Mouse (Mus musculus): ENCODE measurements around the gene Cyp27b1. TPM values are rescaled to one million over a fixed set of nuclear protein-coding genes. Genes with fewer than 3 reads are reported as not detected.

Cyp27b1 gene
- polyA plus RNA-seq, 1 experiment from 2014 or later = 0.08 TPM

- H3K4me2 ChIP-seq (ENCODE audit: low read depth, low read length) = peak within 1 kb of the TSS; percentile 89
- WGBS = under 1% methylated on average over 46 of the region's 46 CpGs
These were observed 15.3 kb downstream of the Cyp27b1 start, which contains the start of gene Cdk4 for GRCm38 (mm10) chr10:127063239-127063872. Gene Cdk4, plus strand, starts transcription at chr10:127063534.

GRCm38 (mm10) chr10:127063913-127064870, 16.1 kb downstream of the Cyp27b1 start:
- 12% methylated on average over 37 of the region's 37 CpGs for WGBS

More at GRCm38 (mm10) chr10:127063239-127063872, 15.3 kb downstream of the Cyp27b1 start, which contains the start of gene Cdk4:
- Histone ChIP-seq H3K4me1 (ENCODE audit: control insufficient read depth, insufficient read depth, low read length) (peaks cover 13% of the 10 kb centered on the region), H3K27ac (ENCODE audit: low read length) (peak within 1 kb of the TSS; percentile 83), H3K9me3 (replicated peaks; ENCODE audit: control insufficient read depth, low read length) (no peaks in the 10 kb centered on the region), H3K36me3 (ENCODE audit: control insufficient read depth, insufficient read depth) (peaks cover 37% of the 10 kb centered on the region), H3K4me3 (ENCODE audit: low read length) (peak within 1 kb of the TSS; percentile 72), H3K27me3 (ENCODE audit: control insufficient read depth, insufficient read depth, low read length) (peaks cover 9% of the 10 kb centered on the region), H3K9ac (ENCODE audit: low read length) (peak within 1 kb of the TSS; percentile 89)
- peak; percentile 91 for ATAC-seq (replicated peaks; ENCODE audit: extremely low read depth, insufficient read depth, low FRiP score)

GRCm38 (mm10) chr10:127065981-127066380, 17.9 kb downstream of the Cyp27b1 start:
- Histone ChIP-seq H3K27ac (ENCODE audit: low read length) (no peak overlapping the region), H3K4me3 (ENCODE audit: low read length) (no peak overlapping the region), H3K9me3 (replicated peaks; ENCODE audit: control insufficient read depth, low read length) (no peaks in the 10 kb centered on the region), H3K4me2 (ENCODE audit: low read depth, low read length) (no peak overlapping the region), H3K4me1 (ENCODE audit: control insufficient read depth, insufficient read depth, low read length) (peaks cover 21% of the 10 kb centered on the region), H3K9ac (ENCODE audit: low read length) (no peak overlapping the region), H3K36me3 (ENCODE audit: control insufficient read depth, insufficient read depth) (peaks cover 38% of the 10 kb centered on the region), H3K27me3 (ENCODE audit: control insufficient read depth, insufficient read depth, low read length) (peaks cover 6% of the 10 kb centered on the region)
- ATAC-seq (replicated peaks; ENCODE audit: extremely low read depth, insufficient read depth, low FRiP score) = no peak
- 53% methylated on average over 9 of the region's 9 CpGs for WGBS

More at GRCm38 (mm10) chr10:127063913-127064870, 16.1 kb downstream of the Cyp27b1 start:
- peaks cover 38% of the 10 kb centered on the region for H3K36me3 ChIP-seq (ENCODE audit: control insufficient read depth, insufficient read depth)
- H3K27ac ChIP-seq (ENCODE audit: low read length) = peak overlapping the region; percentile 83
- H3K9me3 ChIP-seq (replicated peaks; ENCODE audit: control insufficient read depth, low read length) = no peaks in the 10 kb centered on the region
- H3K4me2 ChIP-seq (ENCODE audit: low read depth, low read length) = peak overlapping the region; percentile 89
- peak overlapping the region; percentile 89 for H3K9ac ChIP-seq (ENCODE audit: low read length)
- ATAC-seq (replicated peaks; ENCODE audit: extremely low read depth, insufficient read depth, low FRiP score) = no peak
- H3K27me3 ChIP-seq (ENCODE audit: control insufficient read depth, insufficient read depth, low read length) = peaks cover 7% of the 10 kb centered on the region
- peak overlapping the region; percentile 72 for H3K4me3 ChIP-seq (ENCODE audit: low read length)
- peaks cover 14% of the 10 kb centered on the region for H3K4me1 ChIP-seq (ENCODE audit: control insufficient read depth, insufficient read depth, low read length)

- no peak overlapping the region for H3K27ac ChIP-seq (ENCODE audit: low read length)
- H3K4me3 ChIP-seq (ENCODE audit: low read length) = no peak overlapping the region
- H3K27me3 ChIP-seq (ENCODE audit: control insufficient read depth, insufficient read depth, low read length) = peaks cover under 1% of the 10 kb centered on the region; the same call in 1 of the 2 replicates
- H3K9me3 ChIP-seq (replicated peaks; ENCODE audit: control insufficient read depth, low read length) = no peaks in the 10 kb centered on the region
- WGBS = 92% methylated on average over 14 of the region's 14 CpGs
- peaks cover 26% of the 10 kb centered on the region for H3K4me1 ChIP-seq (ENCODE audit: control insufficient read depth, insufficient read depth, low read length)
- no peak overlapping the region for H3K9ac ChIP-seq (ENCODE audit: low read length)
- no peak for ATAC-seq (replicated peaks; ENCODE audit: extremely low read depth, insufficient read depth, low FRiP score)
- no peak overlapping the region for H3K4me2 ChIP-seq (ENCODE audit: low read depth, low read length)
- H3K36me3 ChIP-seq (ENCODE audit: control insufficient read depth, insufficient read depth) = peaks cover 38% of the 10 kb centered on the region
These were observed 18.5 kb downstream of the Cyp27b1 start for GRCm38 (mm10) chr10:127066519-127067018.

- no peak for ATAC-seq (replicated peaks; ENCODE audit: extremely low read depth, insufficient read depth, low FRiP score)
- Histone ChIP-seq H3K27ac (ENCODE audit: low read length) (no peak overlapping the region), H3K27me3 (ENCODE audit: control insufficient read depth, insufficient read depth, low read length) (no peaks in the 10 kb centered on the region), H3K4me1 (ENCODE audit: control insufficient read depth, insufficient read depth, low read length) (peaks cover 23% of the 10 kb centered on the region), H3K36me3 (ENCODE audit: control insufficient read depth, insufficient read depth) (peaks cover 38% of the 10 kb centered on the region), H3K4me2 (ENCODE audit: low read depth, low read length) (peak overlapping the region; percentile 83), H3K9me3 (replicated peaks; ENCODE audit: control insufficient read depth, low read length) (no peaks in the 10 kb centered on the region), H3K9ac (ENCODE audit: low read length) (no peak overlapping the region), H3K4me3 (ENCODE audit: low read length) (no peak overlapping the region)
- 73% methylated on average over 9 of the region's 9 CpGs for WGBS
These were observed 20.4 kb downstream of the Cyp27b1 start for GRCm38 (mm10) chr10:127068360-127069038.

GRCm38 (mm10) chr10:127069281-127070189, 21.5 kb downstream of the Cyp27b1 start:
- Histone ChIP-seq H3K36me3 (ENCODE audit: control insufficient read depth, insufficient read depth) (peaks cover 38% of the 10 kb centered on the region), H3K9ac (ENCODE audit: low read length) (peak overlapping the region; percentile 80), H3K4me3 (ENCODE audit: low read length) (peak overlapping the region; percentile 76), H3K4me1 (ENCODE audit: control insufficient read depth, insufficient read depth, low read length) (peaks cover 21% of the 10 kb centered on the region), H3K27ac (ENCODE audit: low read length) (peak overlapping the region; percentile 88), H3K27me3 (ENCODE audit: control insufficient read depth, insufficient read depth, low read length) (no peaks in the 10 kb centered on the region), H3K9me3 (replicated peaks; ENCODE audit: control insufficient read depth, low read length) (no peaks in the 10 kb centered on the region), H3K4me2 (ENCODE audit: low read depth, low read length) (peak overlapping the region; percentile 83)
- WGBS = 7% methylated on average over 30 of the region's 30 CpGs
- ATAC-seq (replicated peaks; ENCODE audit: extremely low read depth, insufficient read depth, low FRiP score) = peak; percentile 35

GRCm38 (mm10) chr10:127070190-127071121, 22.4 kb downstream of the Cyp27b1 start, which contains the start of gene Tspan31:
Gene Tspan31, minus strand, starts transcription at chr10:127070264.
- H3K4me3 ChIP-seq (ENCODE audit: low read length) = peak within 1 kb of the TSS; percentile 76
- peak within 1 kb of the TSS; percentile 88 for H3K27ac ChIP-seq (ENCODE audit: low read length)
- peak within 1 kb of the TSS; percentile 80 for H3K9ac ChIP-seq (ENCODE audit: low read length)
- no peaks in the 10 kb centered on the region for H3K9me3 ChIP-seq (replicated peaks; ENCODE audit: control insufficient read depth, low read length)
- ATAC-seq (replicated peaks; ENCODE audit: extremely low read depth, insufficient read depth, low FRiP score) = peak; percentile 90
- H3K36me3 ChIP-seq (ENCODE audit: control insufficient read depth, insufficient read depth) = peaks cover 30% of the 10 kb centered on the region
- H3K27me3 ChIP-seq (ENCODE audit: control insufficient read depth, insufficient read depth, low read length) = peaks cover 5% of the 10 kb centered on the region
- peaks cover 17% of the 10 kb centered on the region for H3K4me1 ChIP-seq (ENCODE audit: control insufficient read depth, insufficient read depth, low read length)
- H3K4me2 ChIP-seq (ENCODE audit: low read depth, low read length) = peak within 1 kb of the TSS; percentile 97
- WGBS = 2% methylated on average over 36 of the region's 36 CpGs
